Mouse (Mus musculus) heart, adult 2 months (tissue): ENCODE measurements around the gene Reln. TPM values are rescaled to one million over a fixed set of nuclear protein-coding genes. Genes with fewer than 3 reads are reported as not detected.

Experiments
- DNase-seq, 2 experiments: peaks; one replicate each; pipeline ENCODE4 v3.0.0; 2021
- H3K27ac ChIP-seq: fragments of 200-600 bp; 2 replicates; pipeline ENCODE4 v1.8.1; 2022
- H3K27me3 ChIP-seq: fragments of 200-500 bp; 2 replicates; pipeline ENCODE4 v1.6.1; 2012; ENCODE audit warnings: mild to moderate bottlenecking, low read length, inconsistent platforms, mixed read lengths; ENCODE audit not compliant: control insufficient read depth, insufficient read depth
- H3K36me3 ChIP-seq: fragments of 200-500 bp; 2 replicates; pipeline ENCODE4 v1.6.1; 2012; ENCODE audit warnings: low read length, inconsistent platforms; ENCODE audit not compliant: control insufficient read depth, insufficient read depth
- H3K4me1 ChIP-seq: fragments of 200-500 bp; 2 replicates; pipeline ENCODE4 v1.6.1; 2011; ENCODE audit warnings: low read length; ENCODE audit not compliant: control insufficient read depth, insufficient read depth
- H3K4me3 ChIP-seq: fragments of 200-600 bp; 2 replicates; pipeline ENCODE4 v1.8.1; 2022
- H3K79me2 ChIP-seq: fragments of 200-500 bp; replicated peaks from 2 replicates; pipeline ENCODE4 v1.6.1; 2012; ENCODE audit warnings: mild to moderate bottlenecking, inconsistent platforms, low read length, moderate library complexity, mixed read lengths; ENCODE audit not compliant: control insufficient read depth, insufficient read depth
- H3K9ac ChIP-seq: fragments of 200-500 bp; 2 replicates; pipeline ENCODE4 v1.6.1; 2012; ENCODE audit warnings: low read depth, mild to moderate bottlenecking, control low read depth, inconsistent platforms, low read length, mixed read lengths
- CTCF ChIP-seq: fragments of 200-600 bp; IDR thresholded peaks from 2 replicates; pipeline ENCODE4 v1.8.1; 2022; ENCODE audit warnings: antibody characterized with exemption, mild to moderate bottlenecking, moderate library complexity
- EP300 ChIP-seq: fragments of 200-500 bp; IDR thresholded peaks from 2 replicates; pipeline ENCODE4 v1.6.1; 2011; ENCODE audit warnings: low read depth, low read length, control low read depth; ENCODE audit not compliant: insufficient read depth
- POLR2A ChIP-seq: fragments of 200-500 bp; IDR thresholded peaks from 2 replicates; pipeline ENCODE4 v1.6.1; 2011; ENCODE audit warnings: mild to moderate bottlenecking, low read depth, low read length, control low read depth; ENCODE audit not compliant: insufficient read depth
- WGBS: fragments of 180-500 bp; shearing (Covaris S2); methylation state at CpG from one replicate; pipeline ENCODE4 v1.1.7; 2018; 5-methylcytosine and 5-hydroxymethylcytosine counted together
- intact Hi-C: fragments of 180-260 bp; cut with DNase I; formaldehyde crosslinking; loops from one replicate; pipeline ENCODE4 v1.15.1; 2025
- polyA plus RNA-seq: library from polyadenylated mRNA; depleted of rRNA; stranded (reverse); fragments of >200 nt; gene quantifications from 2 replicates; pipeline ENCODE4 v1.2.3, GENCODE M21; 2012
- total RNA-seq, 2 experiments: library from RNA; stranded (reverse); gene quantifications; 2 replicates each; pipeline ENCODE4 v1.2.3; 2021

Gene Reln
- total and polyA plus RNA-seq, 3 experiments = 2.6 to 4.0 (median 2.6) TPM

GRCm38 (mm10) chr5:22315990-22316389 lies 28.5 kb downstream of the Reln start:
- Histone ChIP-seq H3K9ac (no peak overlapping the region), H3K4me1 (no peaks in the 10 kb centered on the region), H3K36me3 (no peaks in the 10 kb centered on the region), H3K79me2 (no peaks in the 10 kb centered on the region), H3K4me3 (no peak overlapping the region), H3K27ac (no peak overlapping the region), H3K27me3 (no peaks in the 10 kb centered on the region)
- intact Hi-C loops = no loop called here
- 69% methylated on average over 2 of the region's 2 CpGs for WGBS
- no peak for TF ChIP-seq CTCF
- DNase-seq = no peak

GRCm38 (mm10) chr5:22312995-22313394 lies 31.5 kb downstream of the Reln start:
- no peak overlapping the region for H3K27ac ChIP-seq
- H3K36me3 ChIP-seq = no peaks in the 10 kb centered on the region
- TF ChIP-seq POLR2A (no peak), EP300 (no peak), CTCF (no peak)
- intact Hi-C loops = no loop called here
- no peaks in the 10 kb centered on the region for H3K27me3 ChIP-seq
- DNase-seq = no peak
- 74% methylated on average over 10 of the region's 10 CpGs for WGBS
- H3K79me2 ChIP-seq = no peaks in the 10 kb centered on the region
- H3K9ac ChIP-seq = no peak overlapping the region
- H3K4me1 ChIP-seq = no peaks in the 10 kb centered on the region
- no peak overlapping the region for H3K4me3 ChIP-seq

GRCm38 (mm10) chr5:22311046-22311445 lies 33.5 kb downstream of the Reln start:
- no peaks in the 10 kb centered on the region for H3K36me3 ChIP-seq
- no peak overlapping the region for H3K4me3 ChIP-seq
- H3K27me3 ChIP-seq = no peaks in the 10 kb centered on the region
- H3K27ac ChIP-seq = no peak overlapping the region
- TF ChIP-seq EP300 (no peak), POLR2A (no peak), CTCF (no peak)
- WGBS = 81% methylated on average over 4 of the region's 4 CpGs
- H3K9ac ChIP-seq = no peak overlapping the region
- no peaks in the 10 kb centered on the region for H3K4me1 ChIP-seq
- intact Hi-C loops = no loop called here
- DNase-seq = no peak
- no peaks in the 10 kb centered on the region for H3K79me2 ChIP-seq

GRCm38 (mm10) chr5:22309001-22309400 lies 35.5 kb downstream of the Reln start:
- Histone ChIP-seq H3K4me1 (no peaks in the 10 kb centered on the region), H3K27me3 (no peaks in the 10 kb centered on the region), H3K4me3 (no peak overlapping the region), H3K27ac (no peak overlapping the region), H3K79me2 (no peaks in the 10 kb centered on the region), H3K36me3 (no peaks in the 10 kb centered on the region), H3K9ac (no peak overlapping the region)
- WGBS = 40% methylated on average over 2 of the region's 2 CpGs
- no peak for DNase-seq
- intact Hi-C loops = no loop called here
- TF ChIP-seq CTCF (no peak), POLR2A (no peak), EP300 (no peak)

DNA sequence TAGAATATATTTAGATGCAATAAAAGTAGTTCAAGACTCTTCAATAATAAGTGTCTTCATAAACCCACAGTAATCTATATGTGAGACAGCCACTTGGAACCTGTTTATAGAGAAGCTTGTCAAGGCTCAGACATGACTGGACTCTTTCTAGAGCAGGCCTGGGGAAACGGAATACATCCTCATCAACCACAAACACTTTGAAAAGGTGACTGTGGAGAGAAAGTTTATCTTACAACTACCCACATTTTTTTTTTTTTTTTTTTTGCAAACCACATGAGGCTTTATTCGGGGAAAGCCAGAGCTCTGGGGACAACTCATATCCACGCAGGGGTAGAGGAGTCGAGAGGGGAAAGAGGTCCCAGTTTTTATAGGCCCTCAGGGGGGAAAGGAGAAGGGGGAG lies 36.6 kb downstream of the Reln start:
- H3K27me3 ChIP-seq = no peaks in the 10 kb centered on the region
- TF ChIP-seq CTCF (no peak), EP300 (no peak), POLR2A (no peak)
- no peaks in the 10 kb centered on the region for H3K79me2 ChIP-seq
- H3K36me3 ChIP-seq = no peaks in the 10 kb centered on the region
- H3K4me3 ChIP-seq = no peak overlapping the region
- 78% methylated on average over 4 of the region's 4 CpGs for WGBS
- intact Hi-C loops = no loop called here
- no peaks in the 10 kb centered on the region for H3K4me1 ChIP-seq
- H3K9ac ChIP-seq = no peak overlapping the region
- DNase-seq = no peak
- no peak overlapping the region for H3K27ac ChIP-seq

DNA sequence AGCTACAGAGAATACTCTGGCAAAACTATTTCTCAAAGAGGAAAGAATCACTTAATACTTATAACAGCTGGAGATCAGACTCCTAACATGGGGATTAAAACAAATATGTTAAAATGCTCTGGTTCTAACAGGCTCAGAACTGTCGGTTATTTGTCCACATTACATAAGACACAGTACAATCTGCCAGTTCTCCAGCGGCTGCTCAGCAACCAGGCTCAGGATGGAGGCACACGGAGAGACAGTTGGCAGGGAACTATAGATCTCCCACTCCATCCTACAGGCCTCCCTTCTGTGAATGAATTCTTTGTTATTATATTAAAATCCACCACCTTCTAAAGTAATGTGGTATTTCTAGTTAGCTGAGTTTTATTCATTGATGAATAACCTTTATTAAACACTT lies 37.4 kb downstream of the Reln start:
- Histone ChIP-seq H3K9ac (no peak overlapping the region), H3K36me3 (no peaks in the 10 kb centered on the region), H3K79me2 (no peaks in the 10 kb centered on the region), H3K4me1 (no peaks in the 10 kb centered on the region), H3K4me3 (no peak overlapping the region), H3K27me3 (no peaks in the 10 kb centered on the region), H3K27ac (no peak overlapping the region)
- intact Hi-C loops = no loop called here
- no peak for TF ChIP-seq CTCF
- WGBS = 75% methylated on average over 3 of the region's 3 CpGs
- DNase-seq = no peak

DNA sequence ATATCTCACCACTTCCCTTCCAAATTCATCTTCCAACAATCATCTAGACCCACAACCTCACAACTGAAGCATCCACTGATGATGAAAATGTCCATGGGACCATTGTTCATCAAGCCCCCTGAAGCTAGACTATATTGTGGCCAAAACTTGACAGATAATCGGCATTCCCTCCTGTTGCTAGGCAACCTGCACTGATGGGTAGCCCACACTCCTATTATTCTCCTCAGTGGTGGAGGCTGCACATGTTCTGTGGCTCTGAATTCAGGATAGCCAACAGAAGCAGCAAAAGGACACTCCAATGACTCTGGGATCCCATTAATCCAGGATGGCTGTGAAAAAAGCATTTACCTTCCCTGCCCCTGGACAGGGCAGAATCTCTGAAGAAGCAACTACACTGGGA lies 40.8 kb downstream of the Reln start:
- H3K4me1 ChIP-seq = no peaks in the 10 kb centered on the region; the same call in 1 of the 2 replicates
- no peaks in the 10 kb centered on the region for H3K27me3 ChIP-seq
- H3K27ac ChIP-seq = no peak overlapping the region
- intact Hi-C loops = no loop called here
- H3K4me3 ChIP-seq = no peak overlapping the region
- no peak overlapping the region for H3K9ac ChIP-seq
- H3K36me3 ChIP-seq = no peaks in the 10 kb centered on the region
- no peaks in the 10 kb centered on the region for H3K79me2 ChIP-seq
- no peak for DNase-seq
- TF ChIP-seq POLR2A (no peak), EP300 (no peak), CTCF (no peak)
- WGBS = 55% methylated on average over 1 of the region's 1 CpGs
